Mouse (Mus musculus) kidney, embryonic 14.5 days (tissue): ENCODE measurements around the gene Fndc7. TPM values are rescaled to one million over a fixed set of nuclear protein-coding genes. Genes with fewer than 3 reads are reported as not detected.

Experiments
- ATAC-seq: fragments of 200-750 bp; cut with Nextera tagmentation; 2 replicates; pipeline ENCODE4 v1.8.0; 2017; ENCODE audit warnings: moderate number of reproducible peaks, mild to moderate bottlenecking, moderate TSS enrichment, moderate library complexity; ENCODE audit not compliant: low FRiP score, low TSS enrichment
- H3K27ac ChIP-seq: fragments of 300-500 bp; sonication (generic); 2 replicates; pipeline ENCODE4 v1.5.1; 2014; ENCODE audit warnings: low read depth, mild to moderate bottlenecking, low read length, moderate library complexity, mixed read lengths
- H3K27me3 ChIP-seq: fragments of 300-500 bp; sonication (generic); 2 replicates; pipeline ENCODE4 v1.6.1; 2014; ENCODE audit warnings: mild to moderate bottlenecking, low read length; ENCODE audit not compliant: control insufficient read depth, insufficient read depth
- H3K36me3 ChIP-seq: fragments of 300-500 bp; sonication (generic); 2 replicates; pipeline ENCODE4 v1.6.1; 2014; ENCODE audit warnings: low read length, mixed read lengths; ENCODE audit not compliant: control insufficient read depth, insufficient read depth
- H3K4me1 ChIP-seq: fragments of 300-500 bp; sonication (generic); 2 replicates; pipeline ENCODE4 v1.6.1; 2014; ENCODE audit warnings: low read length, mixed read lengths; ENCODE audit not compliant: control insufficient read depth, insufficient read depth
- H3K4me2 ChIP-seq: fragments of 300-500 bp; sonication (generic); replicated peaks from 2 replicates; pipeline ENCODE4 v1.6.1; 2014; ENCODE audit warnings: low read depth, mild to moderate bottlenecking, low read length
- H3K4me3 ChIP-seq: fragments of 300-500 bp; sonication (generic); 2 replicates; pipeline ENCODE4 v1.5.1; 2014; ENCODE audit warnings: mild to moderate bottlenecking, low read length
- H3K9ac ChIP-seq: fragments of 300-500 bp; sonication (generic); 2 replicates; pipeline ENCODE4 v1.6.1; 2014; ENCODE audit warnings: low read depth, mild to moderate bottlenecking, low read length, moderate library complexity
- H3K9me3 ChIP-seq: fragments of 300-500 bp; sonication (generic); 2 replicates; pipeline ENCODE4 v1.6.1; 2016; ENCODE audit warnings: low read length; ENCODE audit not compliant: control insufficient read depth
- WGBS: fragments of 180-500 bp; shearing (Covaris S2); extraction: QIAGEN DNeasy Blood & Tissue Kit; methylation state at CpG from one replicate; pipeline ENCODE4 v1.1.7; 2014; 5-methylcytosine and 5-hydroxymethylcytosine counted together
- polyA plus RNA-seq: library from polyadenylated mRNA; unstranded; fragments of >200 nt; fragmentation: Nextera tagmentation; extraction: Ambion mirVana; gene quantifications from 2 replicates; pipeline ENCODE4 v1.2.1, GENCODE M21; 2014

Gene Fndc7
- polyA plus RNA-seq: not detected in 2 replicates

GRCm38 (mm10) chr3:108889908-108890307 is at the start of gene Fndc7:
Gene Fndc7, minus strand, starts transcription at chr3:108890008.
- H3K4me3 ChIP-seq: no peak within 1 kb of the TSS
- 89% methylated on average over 1 of the region's 1 CpGs for WGBS
- no peaks in the 10 kb centered on the region for H3K36me3 ChIP-seq
- H3K9ac ChIP-seq: no peak within 1 kb of the TSS
- no peaks in the 10 kb centered on the region for H3K27me3 ChIP-seq
- ATAC-seq: no peak
- no peak within 1 kb of the TSS for H3K27ac ChIP-seq
- H3K9me3 ChIP-seq: no peaks in the 10 kb centered on the region
- no peak within 1 kb of the TSS for H3K4me2 ChIP-seq
- no peaks in the 10 kb centered on the region for H3K4me1 ChIP-seq

GRCm38 (mm10) chr3:108939573-108939972 is 49.8 kb upstream of the Fndc7 start, which contains the start of gene Henmt1:
Gene Henmt1, plus strand, starts transcription at chr3:108939873.
- H3K36me3 ChIP-seq: no peaks in the 10 kb centered on the region
- H3K9ac ChIP-seq: no peak within 1 kb of the TSS

GRCm38 (mm10) chr3:108938691-108939090 is 48.9 kb upstream of the Fndc7 start:
- Histone ChIP-seq H3K4me3 (no peak overlapping the region), H3K9ac (no peak overlapping the region), H3K36me3 (no peaks in the 10 kb centered on the region), H3K4me2 (no peak overlapping the region), H3K9me3 (peaks cover 7% of the 10 kb centered on the region), H3K27ac (no peak overlapping the region), H3K4me1 (no peaks in the 10 kb centered on the region), H3K27me3 (no peaks in the 10 kb centered on the region)
- no peak for ATAC-seq
- 87% methylated on average over 5 of the region's 5 CpGs for WGBS

More at GRCm38 (mm10) chr3:108939573-108939972, 49.8 kb upstream of the Fndc7 start, which contains the start of gene Henmt1:
- H3K4me3 ChIP-seq: peak within 1 kb of the TSS; percentile 25
- no peak within 1 kb of the TSS for H3K27ac ChIP-seq
- peaks cover 7% of the 10 kb centered on the region for H3K9me3 ChIP-seq
- no peaks in the 10 kb centered on the region for H3K4me1 ChIP-seq
- no peaks in the 10 kb centered on the region for H3K27me3 ChIP-seq
- peak within 1 kb of the TSS; percentile 42 for H3K4me2 ChIP-seq
- ATAC-seq: no peak
- 79% methylated on average over 5 of the region's 5 CpGs for WGBS

- no peaks in the 10 kb centered on the region for H3K4me1 ChIP-seq
- WGBS: 88% methylated on average over 6 of the region's 6 CpGs
- no peak overlapping the region for H3K9ac ChIP-seq
- H3K27ac ChIP-seq: no peak overlapping the region
- no peak overlapping the region for H3K4me3 ChIP-seq
- H3K27me3 ChIP-seq: no peaks in the 10 kb centered on the region
- H3K9me3 ChIP-seq: peaks cover 5% of the 10 kb centered on the region; the same call in 1 of the 2 replicates
- H3K4me2 ChIP-seq: no peak overlapping the region
- no peaks in the 10 kb centered on the region for H3K36me3 ChIP-seq
- ATAC-seq: no peak
These were observed 43.7 kb upstream of the Fndc7 start for GRCm38 (mm10) chr3:108933557-108933956.

GRCm38 (mm10) chr3:108926308-108926707 is 36.5 kb upstream of the Fndc7 start:
- Histone ChIP-seq H3K27ac (no peak overlapping the region), H3K36me3 (no peaks in the 10 kb centered on the region), H3K4me1 (no peaks in the 10 kb centered on the region), H3K9me3 (peaks cover 5% of the 10 kb centered on the region; the same call in 1 of the 2 replicates), H3K4me3 (no peak overlapping the region), H3K4me2 (no peak overlapping the region), H3K27me3 (no peaks in the 10 kb centered on the region), H3K9ac (no peak overlapping the region)
- no peak for ATAC-seq
- WGBS: 75% methylated on average over 1 of the region's 1 CpGs

- Histone ChIP-seq H3K9me3 (peaks cover 5% of the 10 kb centered on the region; the same call in 1 of the 2 replicates), H3K4me3 (no peak overlapping the region), H3K27me3 (no peaks in the 10 kb centered on the region), H3K36me3 (no peaks in the 10 kb centered on the region), H3K4me2 (no peak overlapping the region), H3K9ac (no peak overlapping the region), H3K27ac (no peak overlapping the region), H3K4me1 (no peaks in the 10 kb centered on the region)
- no peak for ATAC-seq
- 87% methylated on average over 4 of the region's 4 CpGs for WGBS
These were observed 35.9 kb upstream of the Fndc7 start for GRCm38 (mm10) chr3:108925677-108926076.

GRCm38 (mm10) chr3:108921822-108922221 is 32.0 kb upstream of the Fndc7 start:
- no peaks in the 10 kb centered on the region for H3K36me3 ChIP-seq
- H3K27me3 ChIP-seq: no peaks in the 10 kb centered on the region
- H3K4me3 ChIP-seq: no peak overlapping the region
- H3K4me2 ChIP-seq: no peak overlapping the region
- no peaks in the 10 kb centered on the region for H3K4me1 ChIP-seq
- WGBS: 76% methylated on average over 1 of the region's 1 CpGs
- H3K9ac ChIP-seq: no peak overlapping the region
- no peaks in the 10 kb centered on the region for H3K9me3 ChIP-seq
- ATAC-seq: no peak
- no peak overlapping the region for H3K27ac ChIP-seq

- ATAC-seq: no peak
- WGBS: 85% methylated on average over 3 of the region's 3 CpGs
These were observed 30.7 kb upstream of the Fndc7 start for GRCm38 (mm10) chr3:108920442-108921070.

GRCm38 (mm10) chr3:108918852-108919251 is 29.0 kb upstream of the Fndc7 start:
- Histone ChIP-seq H3K4me3 (no peak overlapping the region), H3K27ac (no peak overlapping the region), H3K4me1 (no peaks in the 10 kb centered on the region), H3K36me3 (no peaks in the 10 kb centered on the region), H3K27me3 (no peaks in the 10 kb centered on the region), H3K4me2 (no peak overlapping the region), H3K9me3 (no peaks in the 10 kb centered on the region), H3K9ac (no peak overlapping the region)
- WGBS: 92% methylated on average over 1 of the region's 1 CpGs
- no peak for ATAC-seq

More at GRCm38 (mm10) chr3:108920442-108921070, 30.7 kb upstream of the Fndc7 start:
- H3K9me3 ChIP-seq: no peaks in the 10 kb centered on the region
- no peaks in the 10 kb centered on the region for H3K36me3 ChIP-seq
- H3K4me2 ChIP-seq: no peak overlapping the region
- H3K4me3 ChIP-seq: no peak overlapping the region
- no peaks in the 10 kb centered on the region for H3K27me3 ChIP-seq
- no peaks in the 10 kb centered on the region for H3K4me1 ChIP-seq
- no peak overlapping the region for H3K9ac ChIP-seq
- H3K27ac ChIP-seq: no peak overlapping the region
